Mouse (Mus musculus) midbrain, embryonic 13.5 days (tissue): ENCODE results near the gene Gabbr2. TPM values are rescaled to one million over a fixed set of nuclear protein-coding genes. Genes with fewer than 3 reads are reported as not detected.

Source experiments
- ATAC-seq: fragments of 200-750 bp; cut with Nextera tagmentation; 2 replicates; pipeline ENCODE4 v1.8.0; 2017; ENCODE audit warnings: mild to moderate bottlenecking, moderate TSS enrichment, moderate library complexity
- H3K27ac ChIP-seq: fragments of 300-500 bp; sonication (generic); 2 replicates; pipeline ENCODE4 v1.5.1; 2015; ENCODE audit warnings: inconsistent platforms, mild to moderate bottlenecking, moderate library complexity
- H3K27me3 ChIP-seq: fragments of 300-500 bp; sonication (generic); 2 replicates; pipeline ENCODE4 v1.6.1; 2015; ENCODE audit warnings: mild to moderate bottlenecking, inconsistent platforms
- H3K36me3 ChIP-seq: fragments of 300-500 bp; sonication (generic); 2 replicates; pipeline ENCODE4 v1.6.1; 2015; ENCODE audit warnings: mild to moderate bottlenecking, inconsistent platforms
- H3K4me1 ChIP-seq: fragments of 300-500 bp; sonication (generic); replicated peaks from 2 replicates; pipeline ENCODE4 v1.6.1; 2015; ENCODE audit warnings: inconsistent platforms
- H3K4me2 ChIP-seq: fragments of 300-500 bp; sonication (generic); replicated peaks from 2 replicates; pipeline ENCODE4 v1.6.1; 2015; ENCODE audit warnings: moderate library complexity, mild to moderate bottlenecking, inconsistent platforms
- H3K4me3 ChIP-seq: fragments of 300-500 bp; sonication (generic); replicated peaks from 2 replicates; pipeline ENCODE4 v1.5.1; 2015; ENCODE audit warnings: mild to moderate bottlenecking, inconsistent platforms
- H3K9ac ChIP-seq: fragments of 300-500 bp; sonication (generic); replicated peaks from 2 replicates; pipeline ENCODE4 v1.6.1; 2015; ENCODE audit warnings: mild to moderate bottlenecking, inconsistent platforms
- H3K9me3 ChIP-seq: fragments of 300-500 bp; sonication (generic); 2 replicates; pipeline ENCODE4 v1.6.1; 2016; ENCODE audit warnings: mild to moderate bottlenecking, inconsistent platforms
- WGBS: fragments of 180-500 bp; shearing (Covaris S2); methylation state at CpG from one replicate; pipeline ENCODE4 v1.1.7; 2015; 5-methylcytosine and 5-hydroxymethylcytosine counted together
- polyA plus RNA-seq: library from polyadenylated mRNA; unstranded; fragments of >200 nt; fragmentation: Nextera tagmentation; extraction: Ambion mirVana; gene quantifications from 2 replicates; pipeline ENCODE4 v1.2.1, GENCODE M21; 2015

Gabbr2 gene
- polyA plus RNA-seq, 1 experiment from 2014 or later = 3.0 TPM

- H3K36me3 ChIP-seq = peaks cover 20% of the 10 kb centered on the region
- H3K4me2 ChIP-seq = no peak overlapping the region
- H3K27ac ChIP-seq = no peak overlapping the region
- H3K27me3 ChIP-seq = no peaks in the 10 kb centered on the region; the same call in 1 of the 2 replicates
- H3K9ac ChIP-seq = no peak overlapping the region
- no peaks in the 10 kb centered on the region for H3K9me3 ChIP-seq
- H3K4me3 ChIP-seq = no peak overlapping the region
- 72% methylated on average over 10 of the region's 10 CpGs for WGBS
- no peak for ATAC-seq
- peaks cover 9% of the 10 kb centered on the region for H3K4me1 ChIP-seq
These were observed 20.8 kb upstream of the Gabbr2 start for GRCm38 (mm10) chr4:47012476-47012875.

GRCm38 (mm10) chr4:47010400-47011231 lies 18.9 kb upstream of the Gabbr2 start:
- no peaks in the 10 kb centered on the region for H3K9me3 ChIP-seq
- no peak overlapping the region for H3K4me2 ChIP-seq
- WGBS = 60% methylated on average over 12 of the region's 12 CpGs
- 0 out of 2 replicates have a peak overlapping the region, but pooled peaks have one; percentile 16 for H3K9ac ChIP-seq
- H3K36me3 ChIP-seq = peaks cover 3% of the 10 kb centered on the region; the same call in 1 of the 2 replicates
- H3K4me3 ChIP-seq = no peak overlapping the region
- peaks cover 9% of the 10 kb centered on the region for H3K4me1 ChIP-seq
- no peak for ATAC-seq
- H3K27ac ChIP-seq = no peak overlapping the region
- no peaks in the 10 kb centered on the region; the same call in 1 of the 2 replicates for H3K27me3 ChIP-seq

GRCm38 (mm10) chr4:47000626-47001395 lies 9.1 kb upstream of the Gabbr2 start:
- no peaks in the 10 kb centered on the region for H3K27me3 ChIP-seq
- no peaks in the 10 kb centered on the region for H3K4me1 ChIP-seq
- no peaks in the 10 kb centered on the region for H3K9me3 ChIP-seq
- H3K4me3 ChIP-seq = no peak overlapping the region
- H3K27ac ChIP-seq = no peak overlapping the region
- no peak overlapping the region for H3K9ac ChIP-seq
- H3K36me3 ChIP-seq = no peaks in the 10 kb centered on the region
- WGBS = 83% methylated on average over 8 of the region's 8 CpGs
- no peak for ATAC-seq
- H3K4me2 ChIP-seq = no peak overlapping the region

- Histone ChIP-seq H3K9me3 (no peaks in the 10 kb centered on the region), H3K9ac (no peak overlapping the region), H3K4me3 (no peak overlapping the region), H3K36me3 (no peaks in the 10 kb centered on the region), H3K27me3 (peaks cover 20% of the 10 kb centered on the region), H3K27ac (no peak overlapping the region), H3K4me1 (no peaks in the 10 kb centered on the region), H3K4me2 (no peak overlapping the region)
- no peak for ATAC-seq
- 86% methylated on average over 2 of the region's 2 CpGs for WGBS
These were observed 6.3 kb upstream of the Gabbr2 start for GRCm38 (mm10) chr4:46997969-46998368.

GRCm38 (mm10) chr4:46992827-46993473 lies 1.3 kb upstream of the Gabbr2 start:
- WGBS = 6% methylated on average over 8 of the region's 8 CpGs
- Histone ChIP-seq H3K36me3 (no peaks in the 10 kb centered on the region), H3K9ac (no peak overlapping the region), H3K4me1 (peaks cover 31% of the 10 kb centered on the region), H3K4me3 (no peak overlapping the region), H3K9me3 (no peaks in the 10 kb centered on the region), H3K27me3 (peaks cover 61% of the 10 kb centered on the region), H3K27ac (no peak overlapping the region), H3K4me2 (no peak overlapping the region)
- no peak for ATAC-seq

- Histone ChIP-seq H3K27me3 (peaks cover 61% of the 10 kb centered on the region), H3K36me3 (no peaks in the 10 kb centered on the region), H3K4me3 (peak overlapping the region; percentile 65), H3K9ac (peak overlapping the region; percentile 87), H3K4me2 (peak overlapping the region; percentile 84), H3K9me3 (no peaks in the 10 kb centered on the region), H3K27ac (peak overlapping the region; percentile 90), H3K4me1 (peaks cover 31% of the 10 kb centered on the region)
- peak; percentile 27 for ATAC-seq
- 0% methylated on average over 31 of the region's 31 CpGs for WGBS
These were observed 265 bp upstream of the Gabbr2 start for GRCm38 (mm10) chr4:46991959-46992316.

GRCm38 (mm10) chr4:46990281-46991015 lies 1.2 kb downstream of the Gabbr2 start:
- Histone ChIP-seq H3K27ac (peak overlapping the region; percentile 90), H3K4me1 (peaks cover 32% of the 10 kb centered on the region), H3K27me3 (peaks cover 61% of the 10 kb centered on the region), H3K36me3 (no peaks in the 10 kb centered on the region), H3K4me2 (peak overlapping the region; percentile 84), H3K4me3 (peak overlapping the region; percentile 65), H3K9ac (peak overlapping the region; percentile 87), H3K9me3 (no peaks in the 10 kb centered on the region)
- 3% methylated on average over 29 of the region's 29 CpGs for WGBS
- peak; percentile 41 for ATAC-seq

- H3K27ac ChIP-seq = peak overlapping the region; percentile 48
- no peaks in the 10 kb centered on the region for H3K9me3 ChIP-seq
- H3K27me3 ChIP-seq = peaks cover 60% of the 10 kb centered on the region
- H3K4me1 ChIP-seq = peaks cover 32% of the 10 kb centered on the region
- 2% methylated on average over 17 of the region's 17 CpGs for WGBS
- H3K4me2 ChIP-seq = peak overlapping the region; percentile 84
- ATAC-seq = peak; percentile 59
- peak overlapping the region; percentile 87 for H3K9ac ChIP-seq
- peak overlapping the region; percentile 65 for H3K4me3 ChIP-seq
- no peaks in the 10 kb centered on the region for H3K36me3 ChIP-seq
These were observed 1.8 kb downstream of the Gabbr2 start for GRCm38 (mm10) chr4:46989842-46990241.

GRCm38 (mm10) chr4:46988824-46989223 lies 2.8 kb downstream of the Gabbr2 start:
- Histone ChIP-seq H3K4me2 (peak overlapping the region; percentile 84; the same call in 1 of the 2 replicates), H3K4me1 (peaks cover 32% of the 10 kb centered on the region), H3K27ac (no peak overlapping the region), H3K9me3 (no peaks in the 10 kb centered on the region), H3K4me3 (no peak overlapping the region), H3K9ac (no peak overlapping the region), H3K27me3 (peaks cover 50% of the 10 kb centered on the region), H3K36me3 (no peaks in the 10 kb centered on the region)
- 83% methylated on average over 4 of the region's 4 CpGs for WGBS
- no peak for ATAC-seq

- Histone ChIP-seq H3K27ac (no peak overlapping the region), H3K4me1 (peaks cover 32% of the 10 kb centered on the region), H3K4me3 (no peak overlapping the region), H3K9ac (no peak overlapping the region), H3K4me2 (no peak overlapping the region), H3K9me3 (no peaks in the 10 kb centered on the region), H3K27me3 (peaks cover 44% of the 10 kb centered on the region), H3K36me3 (no peaks in the 10 kb centered on the region)
- ATAC-seq = no peak
- WGBS = 59% methylated on average over 3 of the region's 3 CpGs
These were observed 3.4 kb downstream of the Gabbr2 start for GRCm38 (mm10) chr4:46988257-46988656.

GRCm38 (mm10) chr4:46987809-46988208 lies 3.9 kb downstream of the Gabbr2 start:
- Histone ChIP-seq H3K27ac (no peak overlapping the region), H3K9me3 (no peaks in the 10 kb centered on the region), H3K4me3 (no peak overlapping the region), H3K4me2 (no peak overlapping the region), H3K4me1 (peaks cover 32% of the 10 kb centered on the region), H3K36me3 (no peaks in the 10 kb centered on the region), H3K27me3 (peaks cover 39% of the 10 kb centered on the region), H3K9ac (no peak overlapping the region)
- no peak for ATAC-seq
- 91% methylated on average over 6 of the region's 6 CpGs for WGBS
